ENCODE assay signal across 14 mouse cellular contexts in the genomic region with DNA sequence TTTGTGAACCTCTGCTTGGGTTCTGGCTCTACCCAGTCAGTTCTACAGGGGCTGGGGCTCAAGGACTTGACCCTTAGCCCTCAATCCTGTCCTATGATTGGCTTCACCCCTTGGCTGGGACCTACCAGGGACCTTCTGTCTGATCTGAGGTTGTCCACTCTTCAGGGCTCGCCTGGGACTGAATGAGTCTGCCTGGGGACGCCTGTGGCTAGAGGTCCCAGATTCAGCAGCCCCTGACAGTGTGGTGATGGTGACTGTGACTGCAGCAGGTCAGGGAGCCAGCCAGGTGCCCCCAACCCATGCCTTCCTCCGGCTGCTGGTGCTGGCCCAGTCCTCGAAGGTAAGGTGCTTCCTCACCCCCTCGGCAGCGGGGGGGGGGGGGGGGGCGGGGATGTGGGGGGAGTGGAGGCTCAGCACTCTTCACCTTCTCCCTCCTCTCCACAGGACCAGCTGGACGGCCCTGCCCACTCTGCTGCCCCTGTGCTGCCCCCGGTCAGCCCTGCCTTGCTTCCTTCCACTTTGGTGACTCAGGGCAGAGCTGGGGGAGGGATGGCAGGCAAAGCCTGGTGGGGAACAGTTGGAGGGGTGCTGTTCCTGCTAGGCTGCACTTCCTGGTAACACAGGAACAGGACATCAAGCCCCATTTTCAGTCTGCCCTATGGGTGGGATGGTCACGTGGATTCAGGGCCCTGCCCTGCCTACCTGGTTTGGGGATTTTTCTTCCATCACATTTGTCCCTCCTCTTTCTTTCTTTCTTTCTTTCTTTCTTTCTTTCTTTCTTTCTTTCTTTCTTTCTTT. TPM values are rescaled to one million over a fixed set of nuclear protein-coding genes. Genes with fewer than 3 reads are reported as not detected.
DNase-seq lines count a peak whose midpoint lies in the region; ATAC-seq lines count a peak whose summit lies in the region.
"Had no signal": no experiment of that assay in that cellular context is flagged by ENCODE, and none has a peak within 500 bp of the region (broad histone marks: within the 10 kb centered on the region; RNA-seq: fewer than 3 reads in every experiment).

No protein-coding gene starts in this region.

- H3K4me1 ChIP-seq in heart, embryonic 13.5 days = peaks cover 77% of the 10 kb centered on the region
- peaks cover 98% of the 10 kb centered on the region for H3K4me1 ChIP-seq in megakaryocyte, embryonic 14.5 days
- peaks cover 40% of the 10 kb centered on the region for H3K4me1 ChIP-seq in stomach, embryonic 16.5 days (ENCODE audit: control insufficient read depth, insufficient read depth, low read length)

- intact Hi-C loops in left cerebral cortex, postnatal 4 days (cut with DNase I) = no loop called here

- no peak overlapping the region for H3K4me3 ChIP-seq in heart, embryonic 13.5 days
- peak overlapping the region; percentile 76 for H3K4me3 ChIP-seq in megakaryocyte, embryonic 14.5 days (replicated peaks)
- no peak overlapping the region for H3K4me3 ChIP-seq in stomach, embryonic 16.5 days (replicated peaks; ENCODE audit: low read length)
- H3K4me3 ChIP-seq: hindbrain, embryonic 13.5 days; myocyte had no signal

- no peaks in the 10 kb centered on the region for H3K9me3 ChIP-seq in heart, embryonic 13.5 days
- no peaks in the 10 kb centered on the region for H3K9me3 ChIP-seq in megakaryocyte, embryonic 14.5 days
- H3K9me3 ChIP-seq in stomach, embryonic 16.5 days (replicated peaks; ENCODE audit: control insufficient read depth, low read length) = no peaks in the 10 kb centered on the region
- H3K9me3 ChIP-seq: hindbrain, embryonic 13.5 days had no signal

- WGBS in heart, embryonic 13.5 days = 63% methylated on average over 7 of the region's 10 CpGs
- WGBS in stomach, embryonic 16.5 days = 61% methylated on average over 10 of the region's 10 CpGs

- no peak overlapping the region for H3K4me2 ChIP-seq in heart, embryonic 13.5 days
- H3K4me2 ChIP-seq in stomach, embryonic 16.5 days (ENCODE audit: low read depth, low read length) = no peak overlapping the region
- H3K4me2 ChIP-seq: hindbrain, embryonic 13.5 days had no signal

- peaks cover 6% of the 10 kb centered on the region; the same call in 1 of the 2 replicates for H3K27me3 ChIP-seq in heart, embryonic 13.5 days (replicated peaks)
- peaks cover 5% of the 10 kb centered on the region for H3K27me3 ChIP-seq in megakaryocyte, embryonic 14.5 days (replicated peaks)
- no peaks in the 10 kb centered on the region for H3K27me3 ChIP-seq in stomach, embryonic 16.5 days (ENCODE audit: control insufficient read depth, insufficient read depth, low read length)
- H3K27me3 ChIP-seq: hindbrain, embryonic 13.5 days had no signal

- H3K36me3 ChIP-seq in heart, embryonic 13.5 days = no peaks in the 10 kb centered on the region
- peaks cover 33% of the 10 kb centered on the region for H3K36me3 ChIP-seq in megakaryocyte, embryonic 14.5 days (replicated peaks; ENCODE audit: low read length)
- no peaks in the 10 kb centered on the region for H3K36me3 ChIP-seq in stomach, embryonic 16.5 days (ENCODE audit: control insufficient read depth, insufficient read depth, low read length)
- H3K36me3 ChIP-seq: hindbrain, embryonic 13.5 days had no signal

- peak; percentile 51 for DNase-seq in adrenal gland, postnatal 14 days
- DNase-seq in adrenal gland, adult 2 months = no peak
- no peak for DNase-seq in heart, adult 8-10 months (ENCODE audit: low spot score)
- DNase-seq in left cerebral cortex, postnatal 4 days = no peak
- DNase-seq: embryo, embryonic 11 days; kidney, adult 2 months had no signal

- ATAC-seq in heart, embryonic 13.5 days (ENCODE audit: extremely low read depth, insufficient number of reproducible peaks, low FRiP score, low TSS enrichment) = no peak
- no peak for ATAC-seq in megakaryocyte, adult 5-6 weeks (ENCODE audit: poor library complexity, severe bottlenecking)
- no peak for ATAC-seq in stomach, embryonic 16.5 days (ENCODE audit: insufficient read depth, low FRiP score)

- H3K27ac ChIP-seq in heart, embryonic 13.5 days (replicated peaks) = no peak overlapping the region
- no peak overlapping the region for H3K27ac ChIP-seq in stomach, embryonic 16.5 days (ENCODE audit: low read length)
- H3K27ac ChIP-seq: hindbrain, embryonic 13.5 days; liver, embryonic 14.5 days had no signal

- H3K9ac ChIP-seq in heart, embryonic 13.5 days = peak overlapping the region; percentile 58
- H3K9ac ChIP-seq in stomach, embryonic 16.5 days (ENCODE audit: low read length) = 0 out of 2 replicates have a peak overlapping the region, but pooled peaks have one; percentile 4
- H3K9ac ChIP-seq: hindbrain, embryonic 13.5 days; liver, embryonic 14.5 days had no signal

RNA-seq across cellular contexts. Expression of a gene that starts 2.9 kb away (rescaled TPM):
- total RNA-seq in adrenal gland, postnatal 14 days (2021) = 1.3 and 1.7 TPM in 2 replicates
- total RNA-seq in adrenal gland, adult 2 months (2021) = under 1 TPM in 1 of 2 experiments, not detected in 1; 0.79 TPM
- 0.83 and 2.0 TPM in 2 replicates for polyA plus RNA-seq in adrenal gland, adult 2 months (2012; rRNA removed)
- 3.2 and 4.2 TPM in 2 replicates for polyA plus RNA-seq in heart, embryonic 13.5 days (2015; fragmentation: Nextera tagmentation; extraction: Ambion mirVana)
- total RNA-seq in heart, adult 8-10 months (2022) = not detected
- polyA plus RNA-seq in megakaryocyte, embryonic 14.5 days (2012; ENCODE audit: insufficient read depth, low replicate concordance) = 4.1 and 5.4 TPM in 2 replicates
- 1.4 and 1.5 TPM in 2 replicates for total RNA-seq in megakaryocyte, adult 5-6 weeks (2015)
- total RNA-seq in megakaryocyte, adult 5-6 weeks (2017) = 0.22 TPM in 1 of 2 replicates, not detected in the other
- 14.2 and 14.3 TPM in 2 replicates for polyA plus RNA-seq in stomach, embryonic 16.5 days (2015; fragmentation: Nextera tagmentation; extraction: Ambion mirVana)
- total RNA-seq in left cerebral cortex, postnatal 4 days (2021) = under 1 TPM; 0.98 to 0.99 TPM
- total RNA-seq: left cerebral cortex, adult 18-20 months had no signal

RNA-seq across cellular contexts. Expression of a gene that starts 8.5 kb away (rescaled TPM):
- 0.85 and 1.2 TPM in 2 replicates for total RNA-seq in adrenal gland, postnatal 14 days (2021)
- under 1 TPM; 0.26 to 0.55 TPM for total RNA-seq in adrenal gland, adult 2 months (2021)
- 0.97 and 1.8 TPM in 2 replicates for polyA plus RNA-seq in adrenal gland, adult 2 months (2012; rRNA removed)
- polyA plus RNA-seq in heart, embryonic 13.5 days (2015; fragmentation: Nextera tagmentation; extraction: Ambion mirVana) = 0.45 and 0.52 TPM in 2 replicates
- 10 to 100 TPM; 12.0 to 18.5 (median 16.6) TPM for total RNA-seq in heart, adult 8-10 months (2022)
- 0.38 and 0.40 TPM in 2 replicates for polyA plus RNA-seq in megakaryocyte, embryonic 14.5 days (2012; ENCODE audit: insufficient read depth, low replicate concordance)
- total RNA-seq in megakaryocyte, adult 5-6 weeks (2015) = 0.07 TPM in 1 of 2 replicates, not detected in the other
- 0.11 TPM in 1 of 2 replicates, not detected in the other for total RNA-seq in megakaryocyte, adult 5-6 weeks (2017)
- 0.26 and 0.42 TPM in 2 replicates for polyA plus RNA-seq in stomach, embryonic 16.5 days (2015; fragmentation: Nextera tagmentation; extraction: Ambion mirVana)
- total RNA-seq in left cerebral cortex, postnatal 4 days (2021) = under 1 TPM; 0.12 to 0.16 TPM

RNA-seq across cellular contexts. Expression of a gene that starts 21.7 kb away (rescaled TPM):
- total RNA-seq in adrenal gland, postnatal 14 days (2021) = 1.8 and 3.6 TPM in 2 replicates
- total RNA-seq in adrenal gland, adult 2 months (2021) = under 1 TPM; 0.75 to 0.93 TPM
- polyA plus RNA-seq in adrenal gland, adult 2 months (2012; rRNA removed) = 1.3 and 1.7 TPM in 2 replicates
- polyA plus RNA-seq in heart, embryonic 13.5 days (2015; fragmentation: Nextera tagmentation; extraction: Ambion mirVana) = 4.0 and 4.1 TPM in 2 replicates
- under 1 TPM in 2 of 4 experiments, not detected in 2; 0.33 to 0.56 TPM for total RNA-seq in heart, adult 8-10 months (2022)
- 10.5 and 10.9 TPM in 2 replicates for polyA plus RNA-seq in megakaryocyte, embryonic 14.5 days (2012; ENCODE audit: insufficient read depth, low replicate concordance)
- total RNA-seq in megakaryocyte, adult 5-6 weeks (2015) = 7.4 and 7.5 TPM in 2 replicates
- 3.6 and 6.3 TPM in 2 replicates for total RNA-seq in megakaryocyte, adult 5-6 weeks (2017)
- polyA plus RNA-seq in stomach, embryonic 16.5 days (2015; fragmentation: Nextera tagmentation; extraction: Ambion mirVana) = 3.9 and 4.2 TPM in 2 replicates
- total RNA-seq in left cerebral cortex, postnatal 4 days (2021) = 1 to 10 TPM; 2.0 to 3.2 TPM

RNA-seq across cellular contexts. Expression of a gene that starts 24.1 kb away (rescaled TPM):
- total RNA-seq in adrenal gland, postnatal 14 days (2021) = 55.3 and 71.7 TPM in 2 replicates
- total RNA-seq in adrenal gland, adult 2 months (2021) = 10 to 100 TPM; 57.9 to 60.2 TPM
- 178 and 214 TPM in 2 replicates for polyA plus RNA-seq in adrenal gland, adult 2 months (2012; rRNA removed)
- 59.9 and 63.0 TPM in 2 replicates for polyA plus RNA-seq in heart, embryonic 13.5 days (2015; fragmentation: Nextera tagmentation; extraction: Ambion mirVana)
- 10 to 100 TPM; 28.3 to 31.4 (median 29.3) TPM for total RNA-seq in heart, adult 8-10 months (2022)
- 188 and 650 TPM in 2 replicates for polyA plus RNA-seq in megakaryocyte, embryonic 14.5 days (2012; ENCODE audit: insufficient read depth, low replicate concordance)
- total RNA-seq in megakaryocyte, adult 5-6 weeks (2015) = 42.2 and 61.8 TPM in 2 replicates
- 110 and 165 TPM in 2 replicates for total RNA-seq in megakaryocyte, adult 5-6 weeks (2017)
- 81.1 and 82.1 TPM in 2 replicates for polyA plus RNA-seq in stomach, embryonic 16.5 days (2015; fragmentation: Nextera tagmentation; extraction: Ambion mirVana)
- 10 to 100 TPM; 91.0 to 94.3 TPM for total RNA-seq in left cerebral cortex, postnatal 4 days (2021)

RNA-seq across cellular contexts. Expression of a gene that starts 24.9 kb away (rescaled TPM):
- 83.0 and 109 TPM in 2 replicates for total RNA-seq in adrenal gland, postnatal 14 days (2021)
- total RNA-seq in adrenal gland, adult 2 months (2021) = 100 to 1,000 TPM in 1 of 2 experiments, 10 to 100 TPM in 1; 80.8 to 136 TPM
- 62.2 and 64.1 TPM in 2 replicates for polyA plus RNA-seq in adrenal gland, adult 2 months (2012; rRNA removed)
- 351 and 389 TPM in 2 replicates for polyA plus RNA-seq in heart, embryonic 13.5 days (2015; fragmentation: Nextera tagmentation; extraction: Ambion mirVana)
- total RNA-seq in heart, adult 8-10 months (2022) = 10 to 100 TPM; 21.6 to 33.8 (median 30.0) TPM
- polyA plus RNA-seq in megakaryocyte, embryonic 14.5 days (2012; ENCODE audit: insufficient read depth, low replicate concordance) = 244 and 373 TPM in 2 replicates
- 415 and 463 TPM in 2 replicates for total RNA-seq in megakaryocyte, adult 5-6 weeks (2015)
- 386 and 405 TPM in 2 replicates for total RNA-seq in megakaryocyte, adult 5-6 weeks (2017)
- 396 and 441 TPM in 2 replicates for polyA plus RNA-seq in stomach, embryonic 16.5 days (2015; fragmentation: Nextera tagmentation; extraction: Ambion mirVana)
- 10 to 100 TPM; 20.2 to 20.3 TPM for total RNA-seq in left cerebral cortex, postnatal 4 days (2021)
